Mouse (Mus musculus) urinary bladder, adult 18-20 months (tissue): ENCODE results near the gene Agpat4.

Source experiments
- DNase-seq, 2 experiments: peaks; one replicate each; pipeline ENCODE4 v3.0.0; 2022; ENCODE audit warnings: low spot score in 2 of 2, mixed read lengths in 2 of 2

Agpat4 gene

GRCm38 (mm10) chr17:12226551-12226950, 108.0 kb downstream of the Agpat4 start:
- no peak for DNase-seq

- DNase-seq, result no peak
These were observed 109.5 kb downstream of the Agpat4 start for GRCm38 (mm10) chr17:12228001-12228400.

GRCm38 (mm10) chr17:12228471-12228870, 110.0 kb downstream of the Agpat4 start:
- no peak for DNase-seq

- DNase-seq, result no peak
These were observed 111.3 kb downstream of the Agpat4 start for GRCm38 (mm10) chr17:12229756-12230155.

GRCm38 (mm10) chr17:12230167-12230566, 111.7 kb downstream of the Agpat4 start:
- no peak for DNase-seq

- DNase-seq, result no peak
These were observed 112.6 kb downstream of the Agpat4 start for GRCm38 (mm10) chr17:12231087-12231486.

- no peak for DNase-seq
These were observed 114.2 kb downstream of the Agpat4 start for GRCm38 (mm10) chr17:12232724-12233123.

GRCm38 (mm10) chr17:12240701-12241100, 122.2 kb downstream of the Agpat4 start:
- no peak for DNase-seq

GRCm38 (mm10) chr17:12249783-12250504, 131.4 kb downstream of the Agpat4 start:
- DNase-seq, result no peak

- DNase-seq, result no peak
These were observed 132.1 kb downstream of the Agpat4 start for GRCm38 (mm10) chr17:12250581-12250980.

- DNase-seq, result no peak
These were observed 137.6 kb downstream of the Agpat4 start for GRCm38 (mm10) chr17:12256142-12256541.

- no peak for DNase-seq
These were observed 140.0 kb downstream of the Agpat4 start for GRCm38 (mm10) chr17:12258517-12258916.

GRCm38 (mm10) chr17:12259957-12260356, 141.5 kb downstream of the Agpat4 start:
- no peak for DNase-seq

- no peak for DNase-seq
These were observed 142.9 kb downstream of the Agpat4 start for GRCm38 (mm10) chr17:12261376-12261775.

GRCm38 (mm10) chr17:12261887-12262286, 143.4 kb downstream of the Agpat4 start:
- no peak for DNase-seq

GRCm38 (mm10) chr17:12262851-12263250, 144.3 kb downstream of the Agpat4 start:
- peak; percentile 43 to 73 for DNase-seq

- no peak for DNase-seq
These were observed 145.3 kb downstream of the Agpat4 start for GRCm38 (mm10) chr17:12263787-12264186.

GRCm38 (mm10) chr17:12264293-12264692, 145.8 kb downstream of the Agpat4 start:
- DNase-seq, result no peak

GRCm38 (mm10) chr17:12265969-12266925, 147.7 kb downstream of the Agpat4 start:
- peak in 1 of 2 experiments; percentile 27 for DNase-seq

- no peak for DNase-seq
These were observed 149.6 kb downstream of the Agpat4 start for GRCm38 (mm10) chr17:12268091-12268490.

- no peak for DNase-seq
These were observed 150.0 kb downstream of the Agpat4 start for GRCm38 (mm10) chr17:12268538-12268937.
